Mouse (Mus musculus) intestine, embryonic 14.5 days (tissue): ENCODE measurements around the gene Ufsp1. TPM values are rescaled to one million over a fixed set of nuclear protein-coding genes. Genes with fewer than 3 reads are reported as not detected.
A peak's percentile ranks its signal among the peaks of the same experiment; 100 is the strongest.

Source experiments
- ATAC-seq: fragments of 200-750 bp; cut with Nextera tagmentation; replicated peaks from 2 replicates; pipeline ENCODE4 v1.8.0; 2017; ENCODE audit warnings: low read depth, moderate number of reproducible peaks, moderate TSS enrichment, moderate library complexity; ENCODE audit not compliant: low FRiP score, low TSS enrichment
- DNase-seq: peaks from one replicate; pipeline ENCODE4 v3.0.0-alpha.2; 2018; ENCODE audit warnings: low spot score
- H3K27ac ChIP-seq: fragments of 300-500 bp; sonication (generic); 2 replicates; pipeline ENCODE4 v1.5.1; 2014; ENCODE audit warnings: low read depth, mild to moderate bottlenecking, control low read depth
- H3K27me3 ChIP-seq: fragments of 300-500 bp; sonication (generic); replicated peaks from 2 replicates; pipeline ENCODE4 v1.6.1; 2014; ENCODE audit warnings: low read length, control low read depth; ENCODE audit not compliant: control insufficient read depth, insufficient read depth
- H3K36me3 ChIP-seq: fragments of 300-500 bp; sonication (generic); 2 replicates; pipeline ENCODE4 v1.6.1; 2014; ENCODE audit warnings: low read length, control low read depth; ENCODE audit not compliant: control insufficient read depth, insufficient read depth
- H3K4me1 ChIP-seq: fragments of 300-500 bp; sonication (generic); replicated peaks from 2 replicates; pipeline ENCODE4 v1.6.1; 2014; ENCODE audit warnings: low read length, control low read depth, mixed read lengths; ENCODE audit not compliant: control insufficient read depth, insufficient read depth
- H3K4me2 ChIP-seq: fragments of 300-500 bp; sonication (generic); 2 replicates; pipeline ENCODE4 v1.6.1; 2014; ENCODE audit warnings: low read length
- H3K4me3 ChIP-seq: fragments of 300-500 bp; sonication (generic); 2 replicates; pipeline ENCODE4 v1.5.1; 2014; ENCODE audit warnings: low read depth, low read length, control low read depth, mixed read lengths
- H3K9ac ChIP-seq: fragments of 300-500 bp; sonication (generic); 2 replicates; pipeline ENCODE4 v1.6.1; 2014; ENCODE audit warnings: mild to moderate bottlenecking, low read length
- H3K9me3 ChIP-seq: fragments of 300-500 bp; sonication (generic); 2 replicates; pipeline ENCODE4 v1.6.1; 2016; ENCODE audit warnings: low read length, control low read depth; ENCODE audit not compliant: control insufficient read depth
- WGBS: fragments of 180-500 bp; shearing (Covaris S2); extraction: QIAGEN DNeasy Blood & Tissue Kit; methylation state at CpG from one replicate; pipeline ENCODE4 v1.1.7; 2014; 5-methylcytosine and 5-hydroxymethylcytosine counted together
- polyA plus RNA-seq: library from polyadenylated mRNA; unstranded; fragments of >200 nt; fragmentation: Nextera tagmentation; extraction: Ambion mirVana; gene quantifications from 2 replicates; pipeline ENCODE4 v1.2.1, GENCODE M21; 2014

Gene Ufsp1
- polyA plus RNA-seq, 1 experiment from 2014 or later, result 10.6 TPM

- DNase-seq, result no peak
- WGBS, result 26% methylated on average over 7 of the region's 7 CpGs
- H3K4me1 ChIP-seq, result peaks cover 21% of the 10 kb centered on the region
- no peak for ATAC-seq
- H3K9ac ChIP-seq, result no peak overlapping the region
- no peaks in the 10 kb centered on the region for H3K36me3 ChIP-seq
- no peak overlapping the region for H3K4me2 ChIP-seq
- peaks cover 39% of the 10 kb centered on the region for H3K27me3 ChIP-seq
- H3K4me3 ChIP-seq, result no peak overlapping the region
- H3K27ac ChIP-seq, result no peak overlapping the region
- no peaks in the 10 kb centered on the region for H3K9me3 ChIP-seq
Observed at GRCm38 (mm10) chr5:137285986-137286385, 8.4 kb upstream of the Ufsp1 start.

GRCm38 (mm10) chr5:137286655-137287031, 7.8 kb upstream of the Ufsp1 start:
- DNase-seq (peak; percentile 94), ATAC-seq (peak; percentile 56)
- H3K4me3 ChIP-seq, result peak overlapping the region; percentile 29; the same call in 1 of the 2 replicates
- H3K4me2 ChIP-seq, result peak overlapping the region; percentile 60
- no peak overlapping the region for H3K27ac ChIP-seq
- 1% methylated on average over 16 of the region's 16 CpGs for WGBS
- H3K9me3 ChIP-seq, result no peaks in the 10 kb centered on the region
- H3K4me1 ChIP-seq, result peaks cover 21% of the 10 kb centered on the region
- no peaks in the 10 kb centered on the region for H3K36me3 ChIP-seq
- H3K27me3 ChIP-seq, result peaks cover 41% of the 10 kb centered on the region
- H3K9ac ChIP-seq, result no peak overlapping the region

DNA sequence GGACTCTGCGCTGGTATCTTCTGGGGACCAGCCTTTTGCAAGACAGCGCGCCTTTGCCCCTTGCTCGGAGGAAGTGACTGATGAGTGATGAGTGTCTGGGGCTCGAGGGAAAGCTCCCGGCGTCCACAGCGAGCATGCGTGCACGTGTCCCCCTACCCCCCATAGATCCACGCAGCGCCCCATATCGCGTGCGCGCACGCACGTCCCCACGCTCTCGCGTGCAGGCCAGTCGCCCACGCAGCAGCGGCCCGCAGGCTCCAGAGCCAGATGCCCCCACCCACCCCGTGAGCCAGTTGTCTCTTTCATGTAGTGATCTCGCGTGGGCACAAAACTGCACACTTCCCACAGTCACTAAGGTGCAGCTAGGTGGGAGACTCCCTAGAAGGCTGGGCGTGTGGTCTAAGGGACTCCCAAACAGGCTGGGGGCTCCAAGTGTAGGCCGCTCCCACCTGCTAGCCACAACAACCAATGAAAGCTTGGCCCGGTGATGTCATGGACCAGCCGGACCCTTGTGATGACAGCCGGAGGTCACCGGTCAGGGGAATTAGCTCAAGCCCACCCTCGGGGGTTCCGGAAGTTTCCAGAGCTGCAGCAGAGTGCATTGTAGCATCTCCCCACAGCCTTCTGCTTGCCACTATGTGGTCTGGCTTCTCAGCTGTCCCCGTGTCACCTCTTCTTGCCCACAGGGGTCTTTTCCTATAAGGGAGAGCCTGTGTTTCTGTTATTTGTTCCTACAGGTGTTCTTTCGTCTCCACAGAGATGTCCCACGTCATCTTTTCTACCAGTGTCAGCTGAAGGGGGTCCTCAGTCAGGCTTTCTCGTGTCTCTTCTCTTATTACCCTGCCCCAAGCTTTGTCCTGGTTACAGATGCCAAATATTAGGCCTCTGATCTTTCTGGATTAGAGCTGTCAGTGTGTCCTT, 7.1 kb upstream of the Ufsp1 start, which contains the start of gene Ache:
TSS of gene Ache (plus strand) at position 488 of the 921 bp plus-strand sequence.
- Histone ChIP-seq H3K4me1 (peaks cover 21% of the 10 kb centered on the region), H3K4me2 (peak within 1 kb of the TSS; percentile 71), H3K27ac (no peak within 1 kb of the TSS), H3K9me3 (no peaks in the 10 kb centered on the region), H3K36me3 (no peaks in the 10 kb centered on the region), H3K9ac (peak within 1 kb of the TSS; percentile 32; the same call in 1 of the 2 replicates), H3K27me3 (peaks cover 45% of the 10 kb centered on the region), H3K4me3 (peak within 1 kb of the TSS; percentile 37)
- WGBS, result 2% methylated on average over 38 of the region's 40 CpGs
- DNase-seq (peak; percentile 74), ATAC-seq (peak; percentile 34)

DNA sequence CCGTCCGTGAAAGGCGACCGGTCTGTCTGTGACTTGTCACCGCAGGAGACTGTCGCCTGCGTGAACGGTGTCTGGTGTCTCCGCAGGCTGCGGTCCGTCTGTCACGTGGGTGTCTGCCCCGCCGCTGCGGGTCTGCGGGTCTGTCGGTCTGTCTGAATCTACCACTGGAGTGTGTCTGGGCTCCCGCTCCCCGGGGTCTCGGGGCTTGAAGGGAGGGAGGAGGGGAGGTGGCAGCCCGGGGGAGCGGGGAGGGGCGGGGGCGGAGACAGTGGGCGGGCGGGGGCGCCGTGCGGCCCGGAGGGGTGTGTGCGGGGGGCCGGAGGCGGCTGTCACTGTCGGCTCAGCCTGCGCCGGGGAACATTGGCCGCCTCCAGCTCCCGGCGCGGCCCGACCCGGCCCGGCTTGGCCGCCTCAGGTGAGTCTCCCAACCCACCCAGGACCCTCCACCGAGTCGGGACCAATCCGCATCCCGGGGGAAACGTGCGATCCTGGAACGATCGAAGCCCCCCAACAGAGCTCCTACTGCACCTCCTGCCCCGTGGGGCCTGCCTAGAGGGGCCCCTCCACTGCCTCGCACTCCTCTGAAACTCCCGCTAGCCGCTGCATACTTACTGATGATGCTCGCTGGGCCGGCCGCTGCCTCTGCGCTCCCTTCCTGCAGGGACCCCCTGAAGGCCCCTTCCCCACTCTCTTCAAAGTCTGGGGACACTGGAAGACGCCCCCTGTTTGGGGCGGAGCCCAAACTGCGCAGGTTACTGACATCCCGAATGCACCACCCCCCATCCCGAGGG, 6.3 kb upstream of the Ufsp1 start:
- DNase-seq (peak; percentile 73), ATAC-seq (no peak)
- H3K9me3 ChIP-seq, result no peaks in the 10 kb centered on the region
- WGBS, result under 1% methylated on average over 63 of the region's 65 CpGs
- H3K9ac ChIP-seq, result peak overlapping the region; percentile 32; the same call in 1 of the 2 replicates
- H3K36me3 ChIP-seq, result no peaks in the 10 kb centered on the region
- peaks cover 21% of the 10 kb centered on the region for H3K4me1 ChIP-seq
- no peak overlapping the region for H3K27ac ChIP-seq
- H3K27me3 ChIP-seq, result peaks cover 45% of the 10 kb centered on the region
- peak overlapping the region; percentile 71 for H3K4me2 ChIP-seq
- peak overlapping the region; percentile 37 for H3K4me3 ChIP-seq

DNA sequence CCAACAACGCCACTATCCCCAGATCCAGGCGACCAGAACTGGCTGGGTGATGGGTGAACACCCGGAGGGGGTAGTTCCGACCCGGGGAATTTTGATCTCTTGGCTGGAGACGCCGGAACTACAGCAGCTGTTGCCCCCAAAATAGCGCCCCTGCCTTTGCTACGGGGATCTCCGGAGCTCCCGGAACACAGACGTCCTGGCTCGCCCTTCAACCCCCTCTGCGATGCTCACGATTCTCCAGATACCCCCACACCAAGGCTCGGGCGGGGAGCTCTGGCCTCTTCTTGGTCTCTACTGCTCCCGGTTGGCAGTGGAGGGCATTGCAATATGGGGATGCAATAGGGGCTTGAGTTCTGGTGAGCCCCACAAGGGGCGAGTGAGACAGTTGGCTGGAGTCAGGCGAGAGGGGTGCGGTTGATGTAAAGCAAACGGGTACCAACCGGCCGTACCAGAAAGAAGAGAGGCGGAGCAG, 5.4 kb upstream of the Ufsp1 start:
- Histone ChIP-seq H3K4me3 (peak overlapping the region; percentile 37), H3K27me3 (peaks cover 45% of the 10 kb centered on the region), H3K4me1 (peaks cover 21% of the 10 kb centered on the region), H3K4me2 (peak overlapping the region; percentile 71), H3K27ac (no peak overlapping the region), H3K9me3 (no peaks in the 10 kb centered on the region), H3K36me3 (no peaks in the 10 kb centered on the region), H3K9ac (no peak overlapping the region)
- WGBS, result 3% methylated on average over 25 of the region's 25 CpGs
- ATAC-seq, result no peak
- peak; percentile 71 for DNase-seq

DNA sequence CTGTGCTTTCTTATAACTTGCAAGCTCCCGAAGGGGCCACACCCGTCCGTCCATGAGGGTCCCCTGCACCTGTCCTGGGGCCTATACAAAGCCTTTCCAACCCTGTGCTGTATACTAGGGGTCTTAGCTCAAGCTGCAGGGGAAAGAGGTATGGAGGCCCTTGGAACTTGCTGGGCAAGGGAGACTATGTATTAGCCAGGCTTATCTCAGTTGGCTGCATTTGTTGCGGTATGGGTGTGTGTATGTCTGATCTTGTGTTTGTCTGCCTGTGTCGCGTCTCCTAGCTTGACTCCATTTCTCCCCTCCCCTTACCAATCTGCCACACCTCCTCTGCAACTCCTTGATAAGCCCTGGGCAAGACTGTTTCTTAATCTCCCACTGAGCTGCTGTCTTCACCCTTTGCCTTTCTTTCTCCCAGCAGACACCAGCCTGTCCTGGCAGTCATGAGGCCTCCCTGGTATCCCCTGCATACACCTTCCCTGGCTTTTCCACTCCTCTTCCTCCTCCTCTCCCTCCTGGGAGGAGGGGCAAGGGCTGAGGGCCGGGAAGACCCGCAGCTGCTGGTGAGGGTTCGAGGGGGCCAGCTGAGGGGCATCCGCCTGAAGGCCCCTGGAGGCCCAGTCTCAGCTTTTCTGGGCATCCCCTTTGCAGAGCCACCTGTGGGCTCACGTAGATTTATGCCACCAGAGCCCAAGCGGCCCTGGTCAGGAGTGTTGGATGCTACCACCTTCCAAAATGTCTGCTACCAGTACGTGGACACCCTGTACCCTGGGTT, 4.7 kb upstream of the Ufsp1 start:
- Histone ChIP-seq H3K4me1 (peaks cover 22% of the 10 kb centered on the region), H3K27ac (no peak overlapping the region), H3K9ac (no peak overlapping the region), H3K9me3 (no peaks in the 10 kb centered on the region), H3K27me3 (peaks cover 45% of the 10 kb centered on the region), H3K4me3 (no peak overlapping the region), H3K4me2 (peak overlapping the region; percentile 71), H3K36me3 (no peaks in the 10 kb centered on the region)
- DNase-seq (peak; percentile 62), ATAC-seq (no peak)
- whole genome bisulfite sequencing, result 50% methylated on average over 13 of the region's 13 CpGs

DNA sequence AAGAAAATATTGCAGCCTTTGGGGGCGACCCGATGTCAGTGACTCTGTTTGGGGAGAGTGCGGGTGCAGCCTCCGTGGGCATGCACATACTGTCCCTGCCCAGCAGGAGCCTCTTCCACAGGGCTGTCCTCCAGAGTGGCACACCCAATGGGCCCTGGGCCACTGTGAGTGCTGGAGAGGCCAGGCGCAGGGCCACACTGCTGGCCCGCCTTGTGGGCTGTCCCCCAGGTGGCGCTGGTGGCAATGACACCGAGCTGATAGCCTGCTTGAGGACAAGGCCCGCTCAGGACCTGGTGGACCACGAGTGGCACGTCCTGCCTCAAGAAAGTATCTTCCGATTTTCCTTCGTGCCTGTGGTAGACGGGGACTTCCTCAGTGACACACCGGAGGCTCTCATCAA, 3.8 kb upstream of the Ufsp1 start:
- no peak for ATAC-seq
- peaks cover 7% of the 10 kb centered on the region for H3K36me3 ChIP-seq
- H3K4me1 ChIP-seq, result peaks cover 26% of the 10 kb centered on the region
- H3K4me3 ChIP-seq, result no peak overlapping the region
- no peak overlapping the region for H3K4me2 ChIP-seq
- no peak overlapping the region for H3K9ac ChIP-seq
- 21% methylated on average over 15 of the region's 15 CpGs for whole genome bisulfite sequencing
- no peak overlapping the region for H3K27ac ChIP-seq
- H3K27me3 ChIP-seq, result peaks cover 45% of the 10 kb centered on the region
- peak; percentile 66 for DNase-seq
- H3K9me3 ChIP-seq, result no peaks in the 10 kb centered on the region

DNA sequence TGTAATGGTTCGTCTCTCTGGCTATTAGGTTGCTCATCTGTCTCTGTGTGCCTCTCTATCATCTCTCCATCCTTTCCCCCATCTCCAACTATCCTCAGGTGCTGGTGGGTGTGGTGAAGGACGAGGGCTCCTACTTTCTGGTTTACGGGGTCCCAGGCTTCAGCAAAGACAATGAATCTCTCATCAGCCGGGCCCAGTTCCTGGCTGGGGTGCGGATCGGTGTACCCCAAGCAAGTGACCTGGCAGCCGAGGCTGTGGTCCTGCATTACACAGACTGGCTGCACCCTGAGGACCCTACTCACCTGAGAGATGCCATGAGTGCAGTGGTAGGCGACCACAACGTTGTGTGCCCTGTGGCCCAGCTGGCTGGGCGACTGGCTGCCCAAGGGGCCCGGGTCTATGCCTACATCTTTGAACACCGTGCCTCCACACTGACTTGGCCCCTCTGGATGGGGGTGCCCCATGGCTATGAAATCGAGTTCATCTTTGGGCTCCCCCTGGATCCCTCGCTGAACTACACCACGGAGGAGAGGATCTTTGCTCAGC, 3.0 kb upstream of the Ufsp1 start:
- no peak overlapping the region for H3K4me3 ChIP-seq
- H3K9me3 ChIP-seq, result no peaks in the 10 kb centered on the region
- no peak overlapping the region for H3K27ac ChIP-seq
- peaks cover 45% of the 10 kb centered on the region for H3K27me3 ChIP-seq
- peaks cover 14% of the 10 kb centered on the region for H3K36me3 ChIP-seq
- H3K4me2 ChIP-seq, result no peak overlapping the region
- DNase-seq (no peak), ATAC-seq (no peak)
- peaks cover 26% of the 10 kb centered on the region for H3K4me1 ChIP-seq
- 73% methylated on average over 15 of the region's 15 CpGs for whole genome bisulfite sequencing
- H3K9ac ChIP-seq, result no peak overlapping the region
